Comparison of ENCODE assay signal across 16 mouse cellular contexts in the genomic region with DNA sequence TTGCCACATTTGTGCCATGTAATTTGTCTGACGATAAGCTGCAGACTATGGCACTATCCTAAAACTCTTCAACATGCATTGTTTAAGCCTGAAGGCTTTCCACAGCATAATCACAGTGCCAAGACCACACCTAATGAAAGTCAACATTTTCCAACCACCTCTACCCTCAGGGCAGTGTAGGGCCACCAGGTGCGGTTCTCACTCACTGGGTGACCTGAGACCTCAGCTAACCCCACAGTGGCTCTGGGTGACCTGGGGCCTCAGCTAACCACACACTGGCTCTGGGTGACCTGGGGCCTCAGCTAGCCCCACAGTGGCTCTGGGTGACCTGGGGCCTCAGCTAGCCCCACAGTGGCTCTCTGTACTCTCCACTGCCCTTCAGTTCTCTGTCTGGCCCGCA. TPM values are rescaled to one million over a fixed set of nuclear protein-coding genes. Genes with fewer than 3 reads are reported as not detected.
DNase-seq lines count a peak whose midpoint lies in the region; ATAC-seq and TF ChIP-seq lines count a peak whose summit lies in the region.
"Had no signal": no experiment of that assay in that cellular context is flagged by ENCODE, and none has a peak within 500 bp of the region (broad histone marks: within the 10 kb centered on the region; RNA-seq: fewer than 3 reads in every experiment).

No protein-coding gene starts in this region.

- H3K4me3 ChIP-seq in intestine, embryonic 15.5 days (replicated peaks): no peak overlapping the region
- no peak overlapping the region for H3K4me3 ChIP-seq in intestine, postnatal 0 days (ENCODE audit: low read depth, low read length)
- no peak overlapping the region for H3K4me3 ChIP-seq in liver, embryonic 12.5 days
- no peak overlapping the region for H3K4me3 ChIP-seq in liver, embryonic 11.5 days (ENCODE audit: low read depth, low read length)
- no peak overlapping the region for H3K4me3 ChIP-seq in liver, embryonic 13.5 days (replicated peaks)
- H3K4me3 ChIP-seq in stomach, postnatal 0 days (ENCODE audit: low read depth, low read length): no peak overlapping the region
- H3K4me3 ChIP-seq: embryonic facial prominence, embryonic 15.5 days; limb, embryonic 12.5 days had no signal

- no peaks in the 10 kb centered on the region for H3K9me3 ChIP-seq in intestine, embryonic 15.5 days
- no peaks in the 10 kb centered on the region for H3K9me3 ChIP-seq in intestine, postnatal 0 days (ENCODE audit: control insufficient read depth)
- no peaks in the 10 kb centered on the region for H3K9me3 ChIP-seq in liver, embryonic 12.5 days (replicated peaks)
- no peaks in the 10 kb centered on the region for H3K9me3 ChIP-seq in liver, embryonic 11.5 days (ENCODE audit: control insufficient read depth, low read length)
- no peaks in the 10 kb centered on the region for H3K9me3 ChIP-seq in liver, embryonic 13.5 days (replicated peaks)
- H3K9me3 ChIP-seq in stomach, postnatal 0 days (ENCODE audit: control insufficient read depth, low read length): no peaks in the 10 kb centered on the region
- H3K9me3 ChIP-seq: embryonic facial prominence, embryonic 15.5 days; limb, embryonic 12.5 days had no signal

- ATAC-seq in intestine, embryonic 15.5 days: 0 out of 2 replicates have a peak, but pooled peaks have one; percentile 28
- no peak for ATAC-seq in intestine, postnatal 0 days
- peak; percentile 49; the same call in 1 of the 2 replicates for ATAC-seq in liver, embryonic 12.5 days
- ATAC-seq in liver, embryonic 11.5 days (replicated peaks; ENCODE audit: low FRiP score): no peak
- ATAC-seq in liver, embryonic 13.5 days (ENCODE audit: low read depth): peak; percentile 61
- peak; percentile 86 for ATAC-seq in stomach, postnatal 0 days (ENCODE audit: low FRiP score, low TSS enrichment)
- ATAC-seq: CD4-positive, CD25-positive, alpha-beta regulatory T cell, adult 4 months; forebrain, embryonic 14.5 days had no signal

- no peak for TF ChIP-seq EP300 in stomach, postnatal 0 days (optimal IDR thresholded peaks at IDR 0.05)

- H3K4me1 ChIP-seq in intestine, embryonic 15.5 days (replicated peaks): no peaks in the 10 kb centered on the region; the same call in 1 of the 2 replicates
- H3K4me1 ChIP-seq in intestine, postnatal 0 days (replicated peaks; ENCODE audit: control insufficient read depth, insufficient read depth, low read length): no peaks in the 10 kb centered on the region
- H3K4me1 ChIP-seq in liver, embryonic 12.5 days: no peaks in the 10 kb centered on the region
- no peaks in the 10 kb centered on the region for H3K4me1 ChIP-seq in liver, embryonic 11.5 days (replicated peaks; ENCODE audit: control insufficient read depth, insufficient read depth, low read length)
- H3K4me1 ChIP-seq in liver, embryonic 13.5 days (replicated peaks): no peaks in the 10 kb centered on the region; the same call in 1 of the 2 replicates
- no peaks in the 10 kb centered on the region for H3K4me1 ChIP-seq in stomach, postnatal 0 days (replicated peaks; ENCODE audit: control insufficient read depth, insufficient read depth)

- H3K36me3 ChIP-seq in intestine, embryonic 15.5 days: no peaks in the 10 kb centered on the region
- H3K36me3 ChIP-seq in intestine, postnatal 0 days (ENCODE audit: control insufficient read depth, insufficient read depth): no peaks in the 10 kb centered on the region
- H3K36me3 ChIP-seq in liver, embryonic 12.5 days: no peaks in the 10 kb centered on the region
- H3K36me3 ChIP-seq in liver, embryonic 11.5 days (ENCODE audit: control insufficient read depth, insufficient read depth, low read length): no peaks in the 10 kb centered on the region
- H3K36me3 ChIP-seq in liver, embryonic 13.5 days: no peaks in the 10 kb centered on the region
- no peaks in the 10 kb centered on the region for H3K36me3 ChIP-seq in stomach, postnatal 0 days (ENCODE audit: control insufficient read depth, insufficient read depth, low read length)
- H3K36me3 ChIP-seq: embryonic facial prominence, embryonic 15.5 days; limb, embryonic 12.5 days had no signal

- 89% methylated on average over 3 of the region's 3 CpGs for WGBS in intestine, embryonic 15.5 days
- 70% methylated on average over 3 of the region's 3 CpGs for WGBS in intestine, postnatal 0 days
- 82% methylated on average over 3 of the region's 3 CpGs for WGBS in liver, embryonic 12.5 days (ENCODE audit: insufficient replicate concordance)
- 84% methylated on average over 3 of the region's 3 CpGs for WGBS in liver, embryonic 11.5 days
- 69% methylated on average over 3 of the region's 3 CpGs for WGBS in liver, embryonic 13.5 days (ENCODE audit: insufficient replicate concordance)
- WGBS in stomach, postnatal 0 days: 71% methylated on average over 3 of the region's 3 CpGs

- H3K4me2 ChIP-seq in intestine, embryonic 15.5 days (replicated peaks): no peak overlapping the region
- no peak overlapping the region for H3K4me2 ChIP-seq in intestine, postnatal 0 days (replicated peaks; ENCODE audit: low read depth)
- no peak overlapping the region for H3K4me2 ChIP-seq in liver, embryonic 12.5 days
- H3K4me2 ChIP-seq in liver, embryonic 11.5 days: no peak overlapping the region
- H3K4me2 ChIP-seq in liver, embryonic 13.5 days: no peak overlapping the region
- H3K4me2 ChIP-seq in stomach, postnatal 0 days (replicated peaks; ENCODE audit: low read depth): no peak overlapping the region
- H3K4me2 ChIP-seq: embryonic facial prominence, embryonic 15.5 days; heart, embryonic 11.5 days; limb, embryonic 12.5 days had no signal

- DNase-seq in liver, embryonic 11.5 days (ENCODE audit: low spot score): no peak
- DNase-seq in liver, embryonic 13.5 days: no peak
- DNase-seq in stomach, postnatal 0 days (ENCODE audit: low spot score): peak; percentile 52
- no peak for DNase-seq in heart, adult 9 months (ENCODE audit: low spot score in 2 of 2)
- DNase-seq: adrenal gland, postnatal 25 days; cerebellum, adult 9-10 months; lung, postnatal 4 days; right cerebral cortex, adult 18-20 months had no signal

- TF ChIP-seq CTCF in intestine, postnatal 0 days (IDR thresholded peaks at IDR 0.05; ENCODE audit: low read depth): no peak
- no peak for TF ChIP-seq CTCF in stomach, postnatal 0 days (IDR thresholded peaks at IDR 0.05; ENCODE audit: low read depth)

- H3K27me3 ChIP-seq in intestine, embryonic 15.5 days (replicated peaks): no peaks in the 10 kb centered on the region
- H3K27me3 ChIP-seq in intestine, postnatal 0 days (replicated peaks; ENCODE audit: control insufficient read depth, insufficient read depth, low read length): no peaks in the 10 kb centered on the region
- H3K27me3 ChIP-seq in liver, embryonic 12.5 days (replicated peaks): peaks cover 6% of the 10 kb centered on the region; the same call in 1 of the 2 replicates
- no peaks in the 10 kb centered on the region for H3K27me3 ChIP-seq in liver, embryonic 11.5 days (replicated peaks; ENCODE audit: control insufficient read depth, insufficient read depth, low read length)
- 0 out of 2 replicates have a peak, but pooled peaks cover 3% of the 10 kb centered on the region for H3K27me3 ChIP-seq in liver, embryonic 13.5 days
- no peaks in the 10 kb centered on the region for H3K27me3 ChIP-seq in stomach, postnatal 0 days (ENCODE audit: control insufficient read depth, insufficient read depth, low read length)
- H3K27me3 ChIP-seq: embryonic facial prominence, embryonic 15.5 days; limb, embryonic 12.5 days had no signal

- H3K27ac ChIP-seq in intestine, embryonic 15.5 days: no peak overlapping the region
- no peak overlapping the region for H3K27ac ChIP-seq in intestine, postnatal 0 days (ENCODE audit: low read depth, low read length)
- no peak overlapping the region for H3K27ac ChIP-seq in liver, embryonic 12.5 days
- H3K27ac ChIP-seq in liver, embryonic 11.5 days (ENCODE audit: low read depth, low read length): no peak overlapping the region
- H3K27ac ChIP-seq in liver, embryonic 13.5 days: no peak overlapping the region
- H3K27ac ChIP-seq in stomach, postnatal 0 days (replicated peaks): no peak overlapping the region
- H3K27ac ChIP-seq: embryonic facial prominence, embryonic 15.5 days; limb, embryonic 12.5 days had no signal

- no peak overlapping the region for H3K9ac ChIP-seq in intestine, embryonic 15.5 days
- H3K9ac ChIP-seq in intestine, postnatal 0 days (ENCODE audit: low read depth, low read length): no peak overlapping the region
- no peak overlapping the region for H3K9ac ChIP-seq in liver, embryonic 12.5 days
- H3K9ac ChIP-seq in liver, embryonic 11.5 days (ENCODE audit: low read depth, low read length): no peak overlapping the region
- H3K9ac ChIP-seq in liver, embryonic 13.5 days: no peak overlapping the region
- no peak overlapping the region for H3K9ac ChIP-seq in stomach, postnatal 0 days (ENCODE audit: low read length)
- H3K9ac ChIP-seq: embryonic facial prominence, embryonic 15.5 days; limb, embryonic 12.5 days had no signal

RNA-seq across cellular contexts. Expression of a gene that starts 30.6 kb away (rescaled TPM):
- polyA plus RNA-seq in intestine, embryonic 15.5 days (2015; fragmentation: Nextera tagmentation; extraction: Ambion mirVana): 21.5 and 23.4 TPM in 2 replicates
- polyA plus RNA-seq in intestine, postnatal 0 days (2015; fragmentation: Nextera tagmentation; extraction: Ambion mirVana): 33.5 and 33.8 TPM in 2 replicates
- polyA plus RNA-seq in liver, embryonic 12.5 days (2016; fragmentation: Nextera tagmentation; extraction: Ambion mirVana): 5.5 and 6.8 TPM in 2 replicates
- polyA plus RNA-seq in liver, embryonic 11.5 days (2014; fragmentation: Nextera tagmentation; extraction: Ambion mirVana): 10.1 and 12.2 TPM in 2 replicates
- polyA plus RNA-seq in liver, embryonic 13.5 days (2015; fragmentation: Nextera tagmentation; extraction: Ambion mirVana): 5.0 and 5.5 TPM in 2 replicates
- polyA plus RNA-seq in stomach, postnatal 0 days (2015; fragmentation: Nextera tagmentation; extraction: Ambion mirVana): 12.1 and 12.6 TPM in 2 replicates

RNA-seq across cellular contexts. Expression of a gene that starts 50.3 kb away (rescaled TPM):
- 68.3 and 77.4 TPM in 2 replicates for polyA plus RNA-seq in intestine, embryonic 15.5 days (2015; fragmentation: Nextera tagmentation; extraction: Ambion mirVana)
- 42.4 and 44.9 TPM in 2 replicates for polyA plus RNA-seq in intestine, postnatal 0 days (2015; fragmentation: Nextera tagmentation; extraction: Ambion mirVana)
- 68.3 and 68.6 TPM in 2 replicates for polyA plus RNA-seq in liver, embryonic 12.5 days (2016; fragmentation: Nextera tagmentation; extraction: Ambion mirVana)
- 93.7 and 102 TPM in 2 replicates for polyA plus RNA-seq in liver, embryonic 11.5 days (2014; fragmentation: Nextera tagmentation; extraction: Ambion mirVana)
- 52.7 and 65.0 TPM in 2 replicates for polyA plus RNA-seq in liver, embryonic 13.5 days (2015; fragmentation: Nextera tagmentation; extraction: Ambion mirVana)
- polyA plus RNA-seq in stomach, postnatal 0 days (2015; fragmentation: Nextera tagmentation; extraction: Ambion mirVana): 37.1 and 39.2 TPM in 2 replicates

Comparison
In these comparisons a context has a peak if more than half of its experiments do, and no peak if none do; other contexts are left out.
1. ATAC-seq: peak in intestine, embryonic 15.5 days (single experiment), liver, embryonic 12.5 days (single experiment), liver, embryonic 13.5 days (single experiment) and stomach, postnatal 0 days (single experiment); none in intestine, postnatal 0 days (single experiment) and liver, embryonic 11.5 days (single experiment).